Comparison of ENCODE assay signal across 8 mouse cellular contexts in genomic region chr4:135493691-135494520, GRCm38 (mm10). TPM values are rescaled to one million over a fixed set of nuclear protein-coding genes. Genes with fewer than 3 reads are reported as not detected.
A peak's percentile ranks its signal among the peaks of the same experiment; 100 is the strongest.
DNase-seq lines count a peak whose midpoint lies in the region; ATAC-seq and TF ChIP-seq lines count a peak whose summit lies in the region.

No protein-coding gene starts in this region.

- H3K27me3 ChIP-seq in E14TG2a.4 (ENCODE audit: insufficient read depth, low read length) = no peaks in the 10 kb centered on the region
- H3K27me3 ChIP-seq in embryonic facial prominence, embryonic 13.5 days = peaks cover 9% of the 10 kb centered on the region
- no peaks in the 10 kb centered on the region for H3K27me3 ChIP-seq in lung, embryonic 16.5 days (ENCODE audit: control insufficient read depth, insufficient read depth, low read depth, low read length)

- H3K4me2 ChIP-seq in embryonic facial prominence, embryonic 13.5 days = peak overlapping the region; percentile 93
- H3K4me2 ChIP-seq in lung, embryonic 16.5 days (ENCODE audit: low read depth, low read length) = peak overlapping the region; percentile 88

- 0 out of 2 replicates have a peak overlapping the region, but pooled peaks have one; percentile 39 for H3K27ac ChIP-seq in embryonic facial prominence, embryonic 13.5 days
- peak overlapping the region; percentile 26 for H3K27ac ChIP-seq in lung, embryonic 16.5 days (ENCODE audit: low read length)

- H3K4me1 ChIP-seq in E14TG2a.4 (replicated peaks; ENCODE audit: low read depth, low read length) = peaks cover 66% of the 10 kb centered on the region
- H3K4me1 ChIP-seq in embryonic facial prominence, embryonic 13.5 days = peaks cover 14% of the 10 kb centered on the region
- peaks cover 11% of the 10 kb centered on the region for H3K4me1 ChIP-seq in lung, embryonic 16.5 days (replicated peaks; ENCODE audit: control insufficient read depth, insufficient read depth, low read length)

- peak overlapping the region; percentile 88 for H3K4me3 ChIP-seq in E14TG2a.4 (replicated peaks; ENCODE audit: low read length)
- H3K4me3 ChIP-seq in embryonic facial prominence, embryonic 13.5 days = peak overlapping the region; percentile 75
- peak overlapping the region; percentile 74 for H3K4me3 ChIP-seq in lung, embryonic 16.5 days (ENCODE audit: low read length)

- 0 out of 2 replicates have a peak, but pooled peaks have one; percentile 2 for ATAC-seq in embryonic facial prominence, embryonic 13.5 days (ENCODE audit: insufficient number of reproducible peaks, insufficient read depth, low FRiP score, low TSS enrichment, low read depth)
- ATAC-seq in lung, embryonic 16.5 days (ENCODE audit: low read depth) = peak; percentile 34; the same call in 1 of the 2 replicates

- peaks cover 23% of the 10 kb centered on the region for H3K36me3 ChIP-seq in E14TG2a.4 (ENCODE audit: insufficient read depth, low read length)
- 0 out of 2 replicates have a peak, but pooled peaks cover 5% of the 10 kb centered on the region for H3K36me3 ChIP-seq in embryonic facial prominence, embryonic 13.5 days
- H3K36me3 ChIP-seq in lung, embryonic 16.5 days (ENCODE audit: control insufficient read depth, insufficient read depth, low read length) = no peaks in the 10 kb centered on the region; the same call in 1 of the 2 replicates

- no peak for TF ChIP-seq CTCF in E14TG2a.4 (conservative IDR thresholded peaks at IDR 0.05; ENCODE audit: low read length)

- H3K9me3 ChIP-seq in E14TG2a.4 (ENCODE audit: low read length) = no peaks in the 10 kb centered on the region
- H3K9me3 ChIP-seq in embryonic facial prominence, embryonic 13.5 days = no peaks in the 10 kb centered on the region
- H3K9me3 ChIP-seq in lung, embryonic 16.5 days (ENCODE audit: control insufficient read depth, low read length) = no peaks in the 10 kb centered on the region

- peak; percentile 34 for DNase-seq in adrenal gland, postnatal 25 days
- peak; percentile 28 for DNase-seq in heart, postnatal 4 days
- DNase-seq in layer of hippocampus, adult 9-11 months = peak; percentile 35
- DNase-seq in retina, postnatal 1 day = peak; percentile 83
- no peak for DNase-seq in urinary bladder, postnatal 10 days (ENCODE audit: low spot score)

- WGBS in embryonic facial prominence, embryonic 13.5 days = under 1% methylated on average over 33 of the region's 33 CpGs
- WGBS in lung, embryonic 16.5 days = 1% methylated on average over 33 of the region's 33 CpGs

- H3K9ac ChIP-seq in embryonic facial prominence, embryonic 13.5 days = peak overlapping the region; percentile 61
- H3K9ac ChIP-seq in lung, embryonic 16.5 days (ENCODE audit: low read length) = peak overlapping the region; percentile 43

RNA-seq across cellular contexts. Expression of gene Stpg1, which starts 0.7 kb away (rescaled TPM):
- total RNA-seq in adrenal gland, postnatal 25 days (2021) = 0.91 TPM in 1 of 2 replicates, not detected in the other
- 0.21 TPM in 1 of 2 replicates, not detected in the other for polyA plus RNA-seq in embryonic facial prominence, embryonic 13.5 days (2015; fragmentation: Nextera tagmentation; extraction: Ambion mirVana)
- total RNA-seq in heart, postnatal 4 days (2021) = not detected
- 0.77 and 1.4 TPM in 2 replicates for polyA plus RNA-seq in lung, embryonic 16.5 days (2015; fragmentation: Nextera tagmentation; extraction: Ambion mirVana)

RNA-seq across cellular contexts. Expression of gene Nipal3, which starts 0.9 kb away (rescaled TPM):
- total RNA-seq in adrenal gland, postnatal 25 days (2021) = 12.7 and 26.6 TPM in 2 replicates
- 2.3 and 3.5 TPM in 2 replicates for polyA plus RNA-seq in embryonic facial prominence, embryonic 13.5 days (2015; fragmentation: Nextera tagmentation; extraction: Ambion mirVana)
- 10 to 100 TPM; 19.3 to 19.6 TPM for total RNA-seq in heart, postnatal 4 days (2021)
- polyA plus RNA-seq in lung, embryonic 16.5 days (2015; fragmentation: Nextera tagmentation; extraction: Ambion mirVana) = 4.8 and 6.0 TPM in 2 replicates
